Mouse (Mus musculus) midbrain, postnatal 0 days (tissue): ENCODE data around the gene Tm7sf3. TPM values are rescaled to one million over a fixed set of nuclear protein-coding genes. Genes with fewer than 3 reads are reported as not detected.

Experiments
- ATAC-seq: fragments of 200-750 bp; cut with Nextera tagmentation; 2 replicates; pipeline ENCODE4 v1.8.0; 2017; ENCODE audit warnings: moderate number of reproducible peaks, mild to moderate bottlenecking, moderate TSS enrichment, moderate library complexity; ENCODE audit not compliant: low FRiP score
- DNase-seq: peaks from one replicate; pipeline ENCODE4 v3.0.0-alpha.2; 2015; ENCODE audit warnings: low spot score
- H3K27ac ChIP-seq: fragments of 300-500 bp; sonication (generic); 2 replicates; pipeline ENCODE4 v1.5.1; 2014; ENCODE audit warnings: low read depth, mild to moderate bottlenecking, low read length, mixed read lengths
- H3K27me3 ChIP-seq: fragments of 300-500 bp; sonication (generic); 2 replicates; pipeline ENCODE4 v1.6.1; 2014; ENCODE audit warnings: low read length, control low read depth, mixed read lengths; ENCODE audit not compliant: insufficient read depth
- H3K36me3 ChIP-seq: fragments of 300-500 bp; sonication (generic); 2 replicates; pipeline ENCODE4 v1.6.1; 2014; ENCODE audit warnings: low read length, control low read depth, mixed read lengths; ENCODE audit not compliant: insufficient read depth
- H3K4me1 ChIP-seq: fragments of 300-500 bp; sonication (generic); 2 replicates; pipeline ENCODE4 v1.6.1; 2014; ENCODE audit warnings: mild to moderate bottlenecking, control low read depth, antibody characterized with exemption, low read length, mixed read lengths; ENCODE audit not compliant: insufficient read depth
- H3K4me2 ChIP-seq: fragments of 300-500 bp; sonication (generic); 2 replicates; pipeline ENCODE4 v1.6.1; 2014; ENCODE audit warnings: low read depth, mild to moderate bottlenecking, low read length, mixed read lengths; ENCODE audit not compliant: poor library complexity, severe bottlenecking
- H3K4me3 ChIP-seq: fragments of 300-500 bp; sonication (generic); 2 replicates; pipeline ENCODE4 v1.5.1; 2014; ENCODE audit warnings: low read depth, mild to moderate bottlenecking, low read length, moderate library complexity
- H3K9ac ChIP-seq: fragments of 300-500 bp; sonication (generic); replicated peaks from 2 replicates; pipeline ENCODE4 v1.6.1; 2014; ENCODE audit warnings: mild to moderate bottlenecking, low read length, moderate library complexity, mixed read lengths; ENCODE audit not compliant: poor library complexity, severe bottlenecking
- H3K9me3 ChIP-seq: fragments of 300-500 bp; sonication (generic); 2 replicates; pipeline ENCODE4 v1.6.1; 2016; ENCODE audit warnings: low read length, control low read depth
- CTCF ChIP-seq: IDR thresholded peaks from 2 replicates; pipeline ENCODE4 v1.5.1; 2016; ENCODE audit warnings: antibody characterized with exemption, mild to moderate bottlenecking
- WGBS: fragments of 180-500 bp; shearing (Covaris S2); extraction: QIAGEN DNeasy Blood & Tissue Kit; methylation state at CpG from one replicate; pipeline ENCODE4 v1.1.7; 2014; 5-methylcytosine and 5-hydroxymethylcytosine counted together
- polyA plus RNA-seq: library from polyadenylated mRNA; unstranded; fragments of >200 nt; fragmentation: Nextera tagmentation; extraction: Ambion mirVana; gene quantifications from 2 replicates; pipeline ENCODE4 v1.2.1, GENCODE M21; 2015
- total RNA-seq: library from RNA; depleted of rRNA; stranded (reverse); fragments of >200 nt; gene quantifications from 2 replicates; pipeline ENCODE4 v1.2.3, GENCODE M21; 2014

The Tm7sf3 gene
- total and polyA plus RNA-seq, 2 experiments from 2014 or later: 38.3 to 44.3 TPM

- DNase-seq (no peak), ATAC-seq (no peak)
- TF ChIP-seq CTCF: no peak
- peaks cover 3% of the 10 kb centered on the region; the same call in 1 of the 2 replicates for H3K4me1 ChIP-seq
- no peak overlapping the region for H3K27ac ChIP-seq
- 75% methylated on average over 8 of the region's 8 CpGs for WGBS
- H3K4me3 ChIP-seq: no peak overlapping the region
- no peaks in the 10 kb centered on the region for H3K9me3 ChIP-seq
- H3K27me3 ChIP-seq: no peaks in the 10 kb centered on the region
- no peaks in the 10 kb centered on the region for H3K36me3 ChIP-seq
- no peak overlapping the region for H3K9ac ChIP-seq
- H3K4me2 ChIP-seq: no peak overlapping the region
Observed at GRCm38 (mm10) chr6:146631847-146632246, 10.8 kb downstream of the Tm7sf3 start.

GRCm38 (mm10) chr6:146630961-146631360, 11.7 kb downstream of the Tm7sf3 start:
- H3K9ac ChIP-seq: no peak overlapping the region
- WGBS: 84% methylated on average over 4 of the region's 4 CpGs

GRCm38 (mm10) chr6:146629781-146630756, 12.6 kb downstream of the Tm7sf3 start:
- Histone ChIP-seq H3K9me3 (no peaks in the 10 kb centered on the region), H3K4me2 (no peak overlapping the region), H3K4me1 (peaks cover 3% of the 10 kb centered on the region; the same call in 1 of the 2 replicates), H3K9ac (no peak overlapping the region), H3K36me3 (no peaks in the 10 kb centered on the region), H3K4me3 (no peak overlapping the region), H3K27ac (no peak overlapping the region), H3K27me3 (no peaks in the 10 kb centered on the region)
- DNase-seq (no peak), ATAC-seq (no peak)
- no peak for TF ChIP-seq CTCF
- 84% methylated on average over 9 of the region's 9 CpGs for WGBS

More at GRCm38 (mm10) chr6:146630961-146631360, 11.7 kb downstream of the Tm7sf3 start:
- TF ChIP-seq CTCF: no peak
- Histone ChIP-seq H3K4me3 (no peak overlapping the region), H3K27ac (no peak overlapping the region), H3K36me3 (no peaks in the 10 kb centered on the region), H3K4me1 (peaks cover 3% of the 10 kb centered on the region; the same call in 1 of the 2 replicates), H3K27me3 (no peaks in the 10 kb centered on the region), H3K9me3 (no peaks in the 10 kb centered on the region), H3K4me2 (no peak overlapping the region)
- DNase-seq: no peak
- ATAC-seq: no peak

GRCm38 (mm10) chr6:146628123-146628522, 14.5 kb downstream of the Tm7sf3 start:
- no peaks in the 10 kb centered on the region for H3K9me3 ChIP-seq
- ATAC-seq: peak; percentile 74
- 67% methylated on average over 3 of the region's 3 CpGs for WGBS
- no peak overlapping the region for H3K27ac ChIP-seq
- no peaks in the 10 kb centered on the region for H3K27me3 ChIP-seq
- H3K4me2 ChIP-seq: no peak overlapping the region
- no peak for DNase-seq
- peaks cover under 1% of the 10 kb centered on the region; the same call in 1 of the 2 replicates for H3K36me3 ChIP-seq
- TF ChIP-seq CTCF: no peak
- no peak overlapping the region for H3K4me3 ChIP-seq
- H3K9ac ChIP-seq: no peak overlapping the region
- peaks cover 2% of the 10 kb centered on the region; the same call in 1 of the 2 replicates for H3K4me1 ChIP-seq

- no peak overlapping the region for H3K9ac ChIP-seq
- ATAC-seq: no peak
- no peak overlapping the region for H3K4me2 ChIP-seq
- H3K27ac ChIP-seq: no peak overlapping the region
- no peaks in the 10 kb centered on the region for H3K9me3 ChIP-seq
- H3K27me3 ChIP-seq: no peaks in the 10 kb centered on the region
- H3K4me1 ChIP-seq: no peaks in the 10 kb centered on the region
- no peak for DNase-seq
- WGBS: 92% methylated on average over 2 of the region's 2 CpGs
- no peak for TF ChIP-seq CTCF
- no peak overlapping the region for H3K4me3 ChIP-seq
- peaks cover 56% of the 10 kb centered on the region for H3K36me3 ChIP-seq
Observed at GRCm38 (mm10) chr6:146616670-146617069, 26.0 kb downstream of the Tm7sf3 start.

- no peak overlapping the region for H3K27ac ChIP-seq
- no peaks in the 10 kb centered on the region for H3K9me3 ChIP-seq
- H3K27me3 ChIP-seq: no peaks in the 10 kb centered on the region
- DNase-seq (no peak), ATAC-seq (no peak)
- H3K4me3 ChIP-seq: no peak overlapping the region
- no peak overlapping the region for H3K4me2 ChIP-seq
- no peaks in the 10 kb centered on the region for H3K4me1 ChIP-seq
- no peak overlapping the region for H3K9ac ChIP-seq
- TF ChIP-seq CTCF: no peak
- 92% methylated on average over 8 of the region's 8 CpGs for WGBS
- peaks cover 56% of the 10 kb centered on the region for H3K36me3 ChIP-seq
Observed at GRCm38 (mm10) chr6:146615891-146616290, 26.7 kb downstream of the Tm7sf3 start.
